Comparison of ENCODE assay signal across 18 mouse cellular contexts in the genomic region with DNA sequence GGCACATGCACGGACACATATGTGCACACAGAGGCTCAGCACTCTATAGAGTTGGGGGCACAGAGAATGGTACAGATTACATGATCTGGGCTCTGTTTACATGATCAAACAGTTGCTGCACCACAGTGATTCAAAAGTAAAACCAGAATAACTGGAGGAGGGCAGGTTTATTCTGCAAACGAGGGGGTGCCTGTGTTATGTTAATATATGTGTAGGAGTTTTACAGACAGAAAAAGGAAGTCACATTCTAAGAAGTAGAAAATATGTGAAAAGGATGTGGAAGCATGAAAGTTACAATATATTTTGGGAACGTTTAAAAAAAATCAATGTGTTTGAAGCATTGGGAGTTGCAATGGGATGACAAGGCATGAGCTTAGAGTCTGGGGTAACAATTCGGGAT.
"Had no signal": no experiment of that assay in that cellular context is flagged by ENCODE, and none has a peak within 500 bp of the region (broad histone marks: within the 10 kb centered on the region; RNA-seq: fewer than 3 reads in every experiment).

No protein-coding gene starts in this region.

- ATAC-seq: forebrain, embryonic 16.5 days; hindbrain, postnatal 0 days; intestine, embryonic 16.5 days; liver, embryonic 12.5 days had no signal

- DNase-seq: gastrocnemius, adult 2 months; gastrocnemius, postnatal 14 days; gastrocnemius, postnatal 36 days; heart, adult 18-20 months; heart, postnatal 14 days; heart, postnatal 36 days; kidney, adult 11 months; kidney, adult 2 months; kidney, adult 9 months; kidney, postnatal 14 days; kidney, postnatal 36 days; layer of hippocampus, adult 9-11 months; layer of hippocampus, postnatal 36 days; left cerebral cortex, postnatal 4 days had no signal
